Mouse (Mus musculus) fat pad, adult 2 months (tissue): ENCODE results near the gene Cyp2w1.
"Not testable (repeated sequence)": the region's sequence is repeated elsewhere in the genome, so short reads cannot be mapped to it uniquely, and the experiment has no call there.

ENCODE experiments used
- DNase-seq: peaks from one replicate; pipeline ENCODE4 v3.0.0-alpha.2; 2011; ENCODE audit warnings: low read depth, low spot score; ENCODE audit errors: extremely low read depth

The Cyp2w1 gene

DNA sequence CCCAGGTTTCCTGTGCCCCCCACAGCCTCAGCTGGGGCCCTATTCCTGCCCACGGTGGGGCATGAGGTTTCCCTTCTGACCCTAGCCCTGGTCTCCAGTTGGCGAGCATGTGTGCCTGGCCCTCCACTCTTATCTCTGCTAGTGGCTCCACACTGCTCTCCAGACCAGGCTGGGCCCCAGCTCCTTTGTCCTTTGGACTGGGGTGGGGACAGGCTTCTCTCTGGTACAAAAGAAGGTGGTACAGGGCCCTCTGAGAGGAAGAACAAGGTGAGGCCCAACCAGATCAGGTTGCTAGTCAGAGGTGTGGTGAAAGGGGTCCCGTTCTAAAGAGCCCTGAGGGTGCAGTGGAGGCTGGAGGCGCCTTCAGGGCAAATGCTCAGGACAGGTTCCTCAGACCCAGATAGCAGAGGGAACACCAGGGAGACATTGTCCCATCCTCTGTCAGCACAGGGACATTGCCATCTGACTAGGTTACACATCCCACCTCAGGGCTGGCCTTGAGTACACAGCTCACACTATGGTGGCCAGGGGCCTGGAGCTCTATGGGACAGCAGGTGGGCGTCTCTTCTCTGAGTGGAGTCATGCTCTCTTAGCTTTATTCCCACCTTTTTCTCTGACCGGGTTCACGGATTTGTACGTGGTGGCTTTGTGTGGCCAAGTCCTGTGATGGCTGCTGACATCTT is 19.7 kb upstream of the Cyp2w1 start:
- no peak for DNase-seq

GRCm38 (mm10) chr5:139333301-139334013 is 19.0 kb upstream of the Cyp2w1 start:
- DNase-seq, result peak; percentile 59

- DNase-seq, result not testable (repeated sequence)
Measured at GRCm38 (mm10) chr5:139334394-139334793, 18.0 kb upstream of the Cyp2w1 start.

DNA sequence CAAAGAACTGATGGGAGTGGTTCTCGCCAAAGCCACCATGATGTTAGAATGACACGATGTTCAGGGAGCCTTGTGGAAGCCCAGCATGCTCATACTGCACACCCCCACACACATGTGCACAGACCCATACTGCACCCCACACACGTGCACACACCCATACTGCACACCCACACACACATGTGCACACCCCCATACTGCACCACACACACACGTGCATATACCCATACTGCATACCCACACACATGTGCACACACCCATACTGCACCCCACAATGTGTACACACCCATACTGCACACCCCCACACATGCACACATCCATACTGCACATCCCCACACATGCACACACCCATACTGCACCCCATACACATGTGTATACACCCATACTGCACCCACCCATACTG is 16.8 kb upstream of the Cyp2w1 start:
- DNase-seq, result no peak

GRCm38 (mm10) chr5:139337826-139338370 is 14.5 kb upstream of the Cyp2w1 start:
- no peak for DNase-seq

DNA sequence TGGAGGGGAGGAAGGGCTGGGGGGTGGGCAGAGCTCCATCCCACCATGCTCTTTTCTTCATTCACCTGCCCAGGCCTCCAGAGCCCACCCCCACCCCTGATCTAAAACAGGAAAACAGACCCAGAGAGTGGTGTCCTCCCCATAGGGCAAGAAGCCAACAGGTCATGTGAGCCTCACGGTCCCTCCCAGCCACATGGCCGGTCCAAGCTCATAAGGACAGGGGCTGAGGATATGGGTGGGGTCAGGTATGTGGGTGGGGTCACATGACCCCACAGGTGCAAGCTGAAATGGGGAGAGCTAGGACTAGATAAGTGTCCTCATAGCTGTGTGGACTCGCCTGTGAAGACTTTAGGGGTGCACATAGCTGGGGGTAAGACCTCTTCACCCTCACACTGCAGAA is 14.0 kb upstream of the Cyp2w1 start:
- no peak for DNase-seq

DNA sequence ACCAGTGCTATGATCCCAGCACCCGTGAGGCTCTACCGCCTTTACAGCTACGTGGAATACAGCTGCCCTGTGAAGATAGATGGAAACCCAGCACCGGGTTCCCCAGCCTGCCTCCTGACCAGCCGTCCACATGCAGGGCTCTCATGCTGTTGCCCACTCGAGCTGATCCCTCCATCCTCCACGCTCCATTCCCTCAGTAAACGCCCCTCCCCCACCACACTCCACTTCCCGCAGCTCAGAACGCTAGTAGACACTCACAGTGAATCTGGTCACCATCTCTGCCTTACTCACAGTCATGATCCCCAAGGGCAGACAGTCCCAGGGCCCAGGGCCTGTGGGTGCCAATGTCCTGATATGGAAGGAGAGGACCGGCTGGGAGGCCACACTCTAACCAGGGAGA is 13.5 kb upstream of the Cyp2w1 start:
- DNase-seq, result no peak

- DNase-seq, result no peak
Measured at GRCm38 (mm10) chr5:139344021-139344686, 8.3 kb upstream of the Cyp2w1 start.

- peak; percentile 37 for DNase-seq
Measured at GRCm38 (mm10) chr5:139344687-139345363, 7.6 kb upstream of the Cyp2w1 start.

DNA sequence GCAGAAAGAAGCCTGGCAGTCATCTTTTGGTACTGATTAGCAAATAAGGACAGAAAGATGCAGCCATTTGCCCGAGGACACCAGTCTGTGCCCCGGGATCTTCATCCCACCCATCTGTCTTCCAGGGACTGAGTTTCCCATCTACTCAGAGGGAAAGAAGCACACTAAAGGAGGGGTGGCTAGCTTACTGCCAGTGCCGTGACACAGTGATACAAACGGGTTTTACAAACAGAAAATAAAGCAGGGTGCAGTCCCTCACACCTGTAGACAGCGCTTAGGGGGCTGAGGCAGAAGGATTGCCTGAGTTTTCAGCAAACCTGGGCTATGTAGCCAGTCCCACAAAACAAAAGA is 7.1 kb upstream of the Cyp2w1 start:
- DNase-seq, result no peak

DNA sequence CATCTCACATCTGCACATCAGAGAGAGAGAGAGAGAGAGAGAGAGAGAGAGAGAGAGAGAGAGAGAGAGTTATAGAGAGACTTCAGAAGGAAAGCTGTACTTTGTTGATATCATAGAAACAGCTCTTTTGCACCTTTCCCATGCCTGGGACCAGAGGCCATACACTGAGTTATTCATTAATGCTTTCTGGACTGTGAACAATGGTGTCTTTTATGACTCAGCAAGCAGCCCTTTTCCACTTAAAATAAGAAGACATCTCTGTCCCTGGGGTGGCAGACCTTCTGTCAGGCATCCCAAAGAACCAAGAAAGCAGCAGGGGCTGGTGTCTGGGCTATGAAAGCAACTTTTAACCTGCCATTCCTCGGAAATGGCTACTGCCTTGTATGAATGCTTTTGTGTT is 5.2 kb upstream of the Cyp2w1 start:
- DNase-seq, result no peak

GRCm38 (mm10) chr5:139349713-139350112 is 2.7 kb upstream of the Cyp2w1 start:
- DNase-seq, result no peak

DNA sequence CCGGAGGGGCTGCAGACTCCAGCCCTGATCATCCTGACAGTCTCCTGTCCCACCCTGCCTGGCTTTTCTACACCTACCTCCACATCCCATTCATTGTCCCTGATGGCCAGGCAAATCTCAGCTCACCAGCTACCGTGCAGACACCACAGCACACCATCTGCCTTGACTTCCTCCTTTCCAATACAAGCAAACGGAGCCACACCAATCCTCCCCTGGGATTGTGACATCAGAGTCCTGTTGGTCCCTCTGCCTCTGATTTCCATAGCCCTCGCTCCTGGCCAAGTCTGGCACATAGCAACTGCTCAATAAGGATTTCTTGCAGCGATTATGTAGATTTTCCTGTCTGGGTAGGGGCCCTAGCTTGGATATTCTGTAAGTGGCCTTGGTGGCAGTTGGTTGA is 1.3 kb upstream of the Cyp2w1 start, which contains the start of gene Cox19:
Gene Cox19, minus strand, starts transcription at position 285 of the 400 bp plus-strand sequence.
- no peak for DNase-seq

GRCm38 (mm10) chr5:139351628-139352027 is 789 bp upstream of the Cyp2w1 start:
- no peak for DNase-seq

GRCm38 (mm10) chr5:139353496-139353895 is 1.1 kb downstream of the Cyp2w1 start:
- DNase-seq, result no peak

GRCm38 (mm10) chr5:139353946-139354345 is 1.5 kb downstream of the Cyp2w1 start:
- DNase-seq, result no peak

DNA sequence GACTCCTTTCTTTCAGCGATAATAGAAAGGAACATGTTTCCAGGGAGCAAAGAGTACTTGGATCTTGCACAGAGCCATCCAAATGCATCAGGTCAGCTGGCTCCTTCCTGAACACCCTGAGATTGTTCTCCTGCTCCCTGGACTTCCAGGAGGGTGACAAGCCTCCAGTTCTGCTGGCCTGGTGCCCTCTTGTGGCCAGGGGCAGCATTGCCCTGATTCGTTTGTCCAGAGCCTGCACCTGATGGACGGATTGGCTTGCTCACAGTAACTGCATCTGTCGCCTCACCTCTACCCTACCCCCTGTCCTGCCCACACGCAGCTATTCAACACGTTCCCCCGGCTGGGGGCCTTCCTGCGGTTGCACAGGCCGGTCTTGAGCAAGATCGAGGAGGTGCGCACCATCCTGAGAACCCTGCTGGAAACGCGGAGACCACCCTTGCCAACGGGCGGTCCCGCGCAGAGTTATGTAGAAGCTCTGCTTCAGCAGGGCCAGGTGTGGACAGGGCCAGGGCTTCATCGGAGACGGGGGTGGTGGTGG is 2.9 kb downstream of the Cyp2w1 start:
- no peak for DNase-seq

- no peak for DNase-seq
Measured at GRCm38 (mm10) chr5:139358653-139359052, 6.2 kb downstream of the Cyp2w1 start.

GRCm38 (mm10) chr5:139359244-139359643 is 6.8 kb downstream of the Cyp2w1 start:
- no peak for DNase-seq

DNA sequence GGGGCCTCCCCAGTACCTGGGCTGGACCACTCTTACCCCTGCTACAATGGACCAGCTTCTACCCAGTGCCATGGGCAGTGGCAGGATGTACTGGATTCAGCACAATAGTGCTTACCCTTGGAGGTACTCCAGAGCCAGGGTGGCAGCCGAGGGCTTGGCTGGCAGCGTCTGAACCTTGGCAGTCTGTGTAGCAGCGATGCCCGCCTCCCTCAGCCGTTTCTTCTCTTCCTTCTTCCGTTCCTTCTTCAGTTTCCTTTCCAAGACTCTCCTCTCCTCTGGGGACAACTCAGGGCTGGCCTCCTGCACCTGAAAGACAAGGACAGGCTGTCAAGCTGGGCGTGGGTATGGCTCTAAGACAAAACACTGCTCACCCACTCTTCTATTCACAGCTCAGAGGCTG is 11.4 kb downstream of the Cyp2w1 start:
- no peak for DNase-seq
